Mouse (Mus musculus): ENCODE results near the gene Mt3.
"Not testable (repeated sequence)": the region's sequence is repeated elsewhere in the genome, so short reads cannot be mapped to it uniquely, and the experiment has no call there.

The Mt3 gene

GRCm38 (mm10) chr8:94152513-94153300 lies at the start of gene Mt3:
Gene Mt3, plus strand, starts transcription at chr8:94152607.
- DNase-seq (ENCODE audit: low read depth), result peak; percentile 47

- no peak for DNase-seq (ENCODE audit: low read depth)
These were observed 48.3 kb upstream of the Mt3 start for GRCm38 (mm10) chr8:94104146-94104545.

- DNase-seq (ENCODE audit: low read depth), result no peak
These were observed 44.5 kb upstream of the Mt3 start for GRCm38 (mm10) chr8:94107871-94108270.

GRCm38 (mm10) chr8:94109396-94109795 lies 43.0 kb upstream of the Mt3 start:
- no peak for DNase-seq (ENCODE audit: low read depth)

GRCm38 (mm10) chr8:94109835-94110234 lies 42.6 kb upstream of the Mt3 start:
- no peak for DNase-seq (ENCODE audit: low read depth)

- no peak for DNase-seq (ENCODE audit: low read depth)
These were observed 41.8 kb upstream of the Mt3 start for GRCm38 (mm10) chr8:94110526-94111177.

- DNase-seq (ENCODE audit: low read depth), result no peak
These were observed 39.0 kb upstream of the Mt3 start for GRCm38 (mm10) chr8:94113435-94113834.

- DNase-seq (ENCODE audit: low read depth), result no peak
These were observed 38.4 kb upstream of the Mt3 start for GRCm38 (mm10) chr8:94113972-94114371.

GRCm38 (mm10) chr8:94118776-94119430 lies 33.5 kb upstream of the Mt3 start:
- no peak for DNase-seq (ENCODE audit: low read depth)

GRCm38 (mm10) chr8:94121625-94122024 lies 30.8 kb upstream of the Mt3 start:
- no peak for DNase-seq (ENCODE audit: low read depth)

GRCm38 (mm10) chr8:94122711-94123468 lies 29.5 kb upstream of the Mt3 start:
- DNase-seq (ENCODE audit: low read depth), result no peak

- DNase-seq (ENCODE audit: low read depth), result no peak
These were observed 24.7 kb upstream of the Mt3 start for GRCm38 (mm10) chr8:94127711-94128110.

- DNase-seq (ENCODE audit: low read depth), result no peak
These were observed 23.1 kb upstream of the Mt3 start for GRCm38 (mm10) chr8:94129133-94129789.

GRCm38 (mm10) chr8:94130126-94130525 lies 22.3 kb upstream of the Mt3 start:
- DNase-seq (ENCODE audit: low read depth), result no peak

- no peak for DNase-seq (ENCODE audit: low read depth)
These were observed 20.3 kb upstream of the Mt3 start for GRCm38 (mm10) chr8:94132096-94132495.

- not testable (repeated sequence) for DNase-seq (ENCODE audit: low read depth)
These were observed 17.8 kb upstream of the Mt3 start for GRCm38 (mm10) chr8:94134601-94135000.

GRCm38 (mm10) chr8:94135556-94135955 lies 16.9 kb upstream of the Mt3 start:
- DNase-seq (ENCODE audit: low read depth), result no peak

- DNase-seq (ENCODE audit: low read depth), result no peak
These were observed 16.2 kb upstream of the Mt3 start for GRCm38 (mm10) chr8:94136192-94136591.

- no peak for DNase-seq (ENCODE audit: low read depth)
These were observed 15.5 kb upstream of the Mt3 start, which contains the start of gene Mt4 for GRCm38 (mm10) chr8:94136933-94137332. Gene Mt4, plus strand, starts transcription at chr8:94137197.

GRCm38 (mm10) chr8:94140266-94140795 lies 12.1 kb upstream of the Mt3 start:
- DNase-seq (ENCODE audit: low read depth), result no peak

GRCm38 (mm10) chr8:94148236-94148635 lies 4.2 kb upstream of the Mt3 start:
- no peak for DNase-seq (ENCODE audit: low read depth)
